Mouse (Mus musculus) brown adipose tissue, adult 24 weeks (tissue): ENCODE data around the gene Adgrg6. TPM values are rescaled to one million over a fixed set of nuclear protein-coding genes. Genes with fewer than 3 reads are reported as not detected.

Source experiments
- H3K27ac ChIP-seq: fragments of 200-500 bp; replicated peaks from 2 replicates; pipeline ENCODE4 v1.5.1; 2012; ENCODE audit warnings: low read depth, mild to moderate bottlenecking, low read length
- H3K4me1 ChIP-seq: fragments of 200-500 bp; 2 replicates; pipeline ENCODE4 v1.6.1; 2012; ENCODE audit warnings: low read length, mixed read lengths; ENCODE audit not compliant: control insufficient read depth, insufficient read depth, insufficient read length
- H3K4me3 ChIP-seq: fragments of 200-500 bp; 2 replicates; pipeline ENCODE4 v1.5.1; 2012; ENCODE audit warnings: low read depth, mild to moderate bottlenecking, low read length, moderate library complexity; ENCODE audit not compliant: insufficient read depth
- polyA plus RNA-seq: library from polyadenylated mRNA; stranded (reverse); fragments of >200 nt; gene quantifications from 2 replicates; pipeline ENCODE4 v1.2.4, GENCODE M21; 2012; ENCODE audit not compliant: missing spikeins, insufficient read depth, insufficient read length

Adgrg6 gene
- polyA plus RNA-seq: 0.79 and 0.99 TPM in 2 replicates

DNA sequence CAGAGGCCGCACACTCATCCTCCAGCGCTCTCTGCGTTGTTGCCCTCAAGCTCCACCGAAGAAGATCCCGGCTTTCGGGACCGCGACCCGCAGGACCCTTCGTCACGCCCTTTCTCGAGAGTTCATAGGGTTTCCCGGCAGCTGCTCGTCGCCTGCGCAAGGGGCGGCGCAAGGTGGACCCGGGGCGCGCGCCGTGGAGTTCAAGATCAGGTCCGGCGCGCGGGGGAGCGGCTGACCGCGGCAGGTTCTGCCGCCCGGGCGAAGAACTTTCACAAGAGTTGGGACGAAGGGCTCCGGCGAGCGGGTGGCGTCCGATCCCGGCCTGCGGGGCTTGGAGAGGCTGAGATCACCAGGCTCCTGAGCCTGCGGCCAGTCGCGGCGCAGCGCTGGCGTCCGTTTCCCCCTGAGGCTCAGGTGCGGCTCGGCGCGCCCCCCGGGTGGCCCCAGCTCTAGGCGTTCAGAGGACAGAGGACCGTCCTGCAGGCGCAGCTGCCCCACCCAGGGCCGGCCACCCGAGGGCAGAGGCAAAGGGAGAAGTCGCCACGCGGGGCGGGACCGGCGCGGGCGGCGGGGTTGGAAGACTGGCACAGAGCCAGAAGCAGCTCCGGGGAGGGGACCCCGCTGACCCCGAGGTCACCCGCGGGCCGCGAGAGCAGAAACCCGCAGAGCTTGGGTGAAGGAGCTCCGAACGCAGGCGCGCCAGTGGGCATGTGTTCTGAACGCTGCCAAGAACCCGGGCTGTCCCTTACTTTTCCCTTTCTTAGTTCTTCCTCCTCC, at the start of gene Adgrg6:
Gene Adgrg6 (minus strand): TSS at position 719 of the 777 bp plus-strand sequence.
- H3K4me3 ChIP-seq: peak within 1 kb of the TSS; percentile 64
- no peak within 1 kb of the TSS for H3K27ac ChIP-seq
- no peaks in the 10 kb centered on the region for H3K4me1 ChIP-seq

DNA sequence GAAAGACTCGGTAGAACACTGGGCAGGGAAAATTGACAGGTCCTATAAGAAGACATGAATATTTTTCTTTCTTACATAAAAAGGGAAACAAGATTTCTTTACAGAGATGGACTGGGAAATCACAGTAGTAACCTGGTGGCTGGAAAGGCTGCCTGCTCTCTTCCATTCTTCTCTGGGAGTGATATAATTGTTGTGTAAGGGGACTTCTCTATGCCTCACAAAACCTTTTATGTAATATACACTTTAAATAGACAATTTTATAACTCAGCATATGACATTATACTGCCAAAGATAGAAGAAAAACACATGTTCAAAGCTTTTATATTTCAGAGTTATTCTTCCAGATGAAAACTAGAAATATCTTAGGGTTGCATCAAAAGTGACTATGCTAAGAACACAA, 46.8 kb upstream of the Adgrg6 start:
- Histone ChIP-seq H3K4me3 (no peak overlapping the region), H3K4me1 (no peaks in the 10 kb centered on the region)

GRCm38 (mm10) chr10:14590816-14591215, 45.4 kb upstream of the Adgrg6 start:
- no peak overlapping the region for H3K4me3 ChIP-seq

More for the DNA sequence above, 46.8 kb upstream of the Adgrg6 start:
- H3K27ac ChIP-seq: no peak overlapping the region

DNA sequence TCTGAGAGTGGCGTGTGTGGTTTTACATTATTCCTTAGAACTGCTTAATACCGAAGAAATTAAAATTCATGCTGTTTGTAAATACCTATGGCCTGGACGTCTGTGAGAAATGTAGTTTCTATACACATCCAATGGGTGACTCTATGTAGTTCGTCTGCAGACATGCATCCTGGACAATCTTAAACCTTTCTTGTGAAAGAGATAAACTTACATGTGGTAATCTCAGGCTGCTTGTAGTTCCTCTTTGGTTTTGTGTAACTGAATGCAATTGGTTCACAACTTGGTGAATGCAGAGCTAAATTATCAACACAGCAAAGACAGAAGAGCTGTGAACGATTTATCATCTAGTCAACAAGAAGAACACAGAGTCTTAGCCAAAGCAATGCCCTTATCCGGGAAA, 44.2 kb upstream of the Adgrg6 start:
- Histone ChIP-seq H3K4me3 (no peak overlapping the region), H3K27ac (no peak overlapping the region), H3K4me1 (no peaks in the 10 kb centered on the region)

More at GRCm38 (mm10) chr10:14590816-14591215, 45.4 kb upstream of the Adgrg6 start:
- no peak overlapping the region for H3K27ac ChIP-seq
- H3K4me1 ChIP-seq: no peaks in the 10 kb centered on the region

GRCm38 (mm10) chr10:14583496-14583895, 38.0 kb upstream of the Adgrg6 start:
- no peak overlapping the region for H3K27ac ChIP-seq
- no peaks in the 10 kb centered on the region for H3K4me1 ChIP-seq
- H3K4me3 ChIP-seq: no peak overlapping the region

GRCm38 (mm10) chr10:14574255-14574654, 28.8 kb upstream of the Adgrg6 start:
- H3K4me3 ChIP-seq: no peak overlapping the region
- H3K4me1 ChIP-seq: no peaks in the 10 kb centered on the region
- H3K27ac ChIP-seq: no peak overlapping the region

- H3K4me1 ChIP-seq: no peaks in the 10 kb centered on the region
- no peak overlapping the region for H3K27ac ChIP-seq
- no peak overlapping the region for H3K4me3 ChIP-seq
These were observed 25.7 kb upstream of the Adgrg6 start for GRCm38 (mm10) chr10:14571143-14571542.

- Histone ChIP-seq H3K4me3 (no peak overlapping the region), H3K27ac (no peak overlapping the region), H3K4me1 (no peaks in the 10 kb centered on the region)
These were observed 25.2 kb upstream of the Adgrg6 start for GRCm38 (mm10) chr10:14570616-14571015.

- no peaks in the 10 kb centered on the region for H3K4me1 ChIP-seq
- no peak overlapping the region for H3K27ac ChIP-seq
- peak overlapping the region; percentile 1; the same call in 1 of the 2 replicates for H3K4me3 ChIP-seq
These were observed 672 bp upstream of the Adgrg6 start for GRCm38 (mm10) chr10:14546111-14546551.

GRCm38 (mm10) chr10:14544608-14544940, 885 bp downstream of the Adgrg6 start:
- peak overlapping the region; percentile 64 for H3K4me3 ChIP-seq
- no peak overlapping the region for H3K27ac ChIP-seq
- H3K4me1 ChIP-seq: no peaks in the 10 kb centered on the region

DNA sequence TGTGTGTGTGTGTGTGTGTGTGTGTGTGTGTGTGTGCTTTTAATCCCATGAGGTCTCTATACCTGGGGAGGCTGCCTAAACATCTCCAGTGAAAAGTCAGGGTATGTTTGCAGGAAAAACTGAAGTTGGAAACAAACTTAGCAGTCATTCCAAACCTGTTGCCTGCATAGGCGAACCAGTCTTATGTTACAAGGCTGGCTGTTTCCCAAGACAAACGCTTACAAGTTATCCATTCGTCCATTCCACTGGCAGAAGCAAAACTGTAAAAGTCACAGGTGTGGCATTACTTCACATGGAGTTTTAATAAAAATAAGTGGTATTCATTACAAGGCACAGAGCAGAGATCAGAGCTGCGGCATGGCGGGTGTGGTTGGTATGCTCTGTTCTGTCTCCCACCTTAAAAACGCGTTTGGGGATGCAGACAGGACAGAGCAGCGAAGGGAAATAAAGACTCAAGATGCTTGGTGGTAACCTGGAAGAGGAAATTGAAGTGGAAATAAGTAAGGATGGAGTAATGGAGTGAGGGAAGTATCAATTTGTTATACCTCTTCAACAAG, 1.9 kb downstream of the Adgrg6 start:
- no peak overlapping the region for H3K27ac ChIP-seq
- 0 out of 2 replicates have a peak overlapping the region, but pooled peaks have one; percentile 6 for H3K4me3 ChIP-seq
- no peaks in the 10 kb centered on the region for H3K4me1 ChIP-seq

DNA sequence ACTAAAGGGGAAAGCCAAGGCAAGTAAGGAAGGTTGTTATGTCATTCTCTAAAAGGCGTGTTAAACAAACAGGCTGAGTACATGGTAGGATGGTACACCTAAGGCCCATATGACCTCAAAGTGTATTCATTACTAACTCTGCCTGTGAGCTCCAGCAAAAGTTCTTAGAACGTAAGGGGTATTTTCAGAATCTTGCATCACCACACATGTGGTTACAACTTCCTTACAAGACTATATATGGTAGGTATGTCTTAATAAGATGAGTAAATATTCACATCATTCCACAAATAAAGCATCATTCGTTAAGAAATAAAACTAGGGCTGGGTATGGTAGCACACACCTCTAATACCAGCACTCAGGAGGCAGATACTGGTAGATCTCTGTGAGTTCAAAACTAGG, 8.4 kb downstream of the Adgrg6 start:
- H3K4me1 ChIP-seq: no peaks in the 10 kb centered on the region
- H3K27ac ChIP-seq: no peak overlapping the region
- no peak overlapping the region for H3K4me3 ChIP-seq

- Histone ChIP-seq H3K4me1 (no peaks in the 10 kb centered on the region), H3K27ac (no peak overlapping the region), H3K4me3 (no peak overlapping the region)
These were observed 14.4 kb downstream of the Adgrg6 start for GRCm38 (mm10) chr10:14531090-14531489.

GRCm38 (mm10) chr10:14530670-14531069, 14.8 kb downstream of the Adgrg6 start:
- no peak overlapping the region for H3K27ac ChIP-seq
- H3K4me1 ChIP-seq: no peaks in the 10 kb centered on the region
- H3K4me3 ChIP-seq: no peak overlapping the region

- H3K27ac ChIP-seq: no peak overlapping the region
- no peaks in the 10 kb centered on the region for H3K4me1 ChIP-seq
- H3K4me3 ChIP-seq: no peak overlapping the region
These were observed 17.7 kb downstream of the Adgrg6 start for GRCm38 (mm10) chr10:14527765-14528164.

DNA sequence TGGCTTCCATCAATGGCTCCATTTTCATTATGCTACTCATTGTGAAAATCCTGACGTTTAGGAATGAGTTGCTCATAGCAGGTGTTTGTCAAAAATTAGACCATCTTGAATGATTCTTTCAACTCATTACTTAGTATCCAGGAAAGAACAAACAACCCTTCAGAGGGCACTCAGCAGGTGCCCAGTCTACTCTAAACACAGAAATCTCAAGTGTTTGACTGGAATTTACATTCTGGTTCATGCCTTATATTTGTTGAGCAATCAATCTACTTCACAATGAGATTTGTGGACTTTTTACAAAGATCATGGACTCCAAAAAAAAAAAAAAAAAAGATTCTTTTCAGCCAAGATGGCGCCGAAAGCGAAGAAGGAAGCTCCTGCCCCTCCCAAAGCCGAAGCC, 22.7 kb downstream of the Adgrg6 start:
- no peak overlapping the region for H3K4me3 ChIP-seq
- H3K4me1 ChIP-seq: no peaks in the 10 kb centered on the region
- H3K27ac ChIP-seq: no peak overlapping the region
